Mouse (Mus musculus): ENCODE measurements around the gene Fgfr2.

Fgfr2 gene

GRCm38 (mm10) chr7:132296661-132297443, 826.3 kb downstream of the Fgfr2 start:
- DNase-seq (ENCODE audit: low spot score), result no peak

- no peak for DNase-seq (ENCODE audit: low spot score)
Measured at GRCm38 (mm10) chr7:132296132-132296531, 827.0 kb downstream of the Fgfr2 start.

- no peak for DNase-seq (ENCODE audit: low spot score)
Measured at GRCm38 (mm10) chr7:132287340-132287664, 835.8 kb downstream of the Fgfr2 start.

- no peak for DNase-seq (ENCODE audit: low spot score)
Measured at GRCm38 (mm10) chr7:132286630-132287339, 836.4 kb downstream of the Fgfr2 start.

GRCm38 (mm10) chr7:132284795-132285194, 838.4 kb downstream of the Fgfr2 start:
- DNase-seq (ENCODE audit: low spot score), result peak; percentile 51

GRCm38 (mm10) chr7:132284048-132284737, 839.0 kb downstream of the Fgfr2 start:
- no peak for DNase-seq (ENCODE audit: low spot score)

GRCm38 (mm10) chr7:132282576-132282975, 840.6 kb downstream of the Fgfr2 start:
- DNase-seq (ENCODE audit: low spot score), result no peak

- DNase-seq (ENCODE audit: low spot score), result no peak
Measured at GRCm38 (mm10) chr7:132282161-132282560, 841.0 kb downstream of the Fgfr2 start.

GRCm38 (mm10) chr7:132281753-132282152, 841.4 kb downstream of the Fgfr2 start:
- no peak for DNase-seq (ENCODE audit: low spot score)

GRCm38 (mm10) chr7:132278658-132279057, 844.5 kb downstream of the Fgfr2 start:
- no peak for DNase-seq (ENCODE audit: low spot score)

GRCm38 (mm10) chr7:132276287-132276686, 846.9 kb downstream of the Fgfr2 start:
- DNase-seq (ENCODE audit: low spot score), result no peak

- DNase-seq (ENCODE audit: low spot score), result no peak
Measured at GRCm38 (mm10) chr7:132273741-132274513, 849.2 kb downstream of the Fgfr2 start.

- no peak for DNase-seq (ENCODE audit: low spot score)
Measured at GRCm38 (mm10) chr7:132272984-132273383, 850.2 kb downstream of the Fgfr2 start.

GRCm38 (mm10) chr7:132270364-132270763, 852.8 kb downstream of the Fgfr2 start:
- DNase-seq (ENCODE audit: low spot score), result no peak

GRCm38 (mm10) chr7:132269661-132270060, 853.5 kb downstream of the Fgfr2 start:
- DNase-seq (ENCODE audit: low spot score), result no peak

GRCm38 (mm10) chr7:132267721-132268498, 855.2 kb downstream of the Fgfr2 start:
- DNase-seq (ENCODE audit: low spot score), result no peak

GRCm38 (mm10) chr7:132264763-132265162, 858.4 kb downstream of the Fgfr2 start:
- no peak for DNase-seq (ENCODE audit: low spot score)

- DNase-seq (ENCODE audit: low spot score), result no peak
Measured at GRCm38 (mm10) chr7:132263186-132263585, 860.0 kb downstream of the Fgfr2 start.

- DNase-seq (ENCODE audit: low spot score), result no peak
Measured at GRCm38 (mm10) chr7:132262696-132263095, 860.5 kb downstream of the Fgfr2 start.

GRCm38 (mm10) chr7:132261885-132262284, 861.3 kb downstream of the Fgfr2 start:
- no peak for DNase-seq (ENCODE audit: low spot score)

- DNase-seq (ENCODE audit: low spot score), result no peak
Measured at GRCm38 (mm10) chr7:132260632-132261031, 862.5 kb downstream of the Fgfr2 start.
